Mouse (Mus musculus) ovary, adult 2 months (tissue): ENCODE results near the gene Itln1. TPM values are rescaled to one million over a fixed set of nuclear protein-coding genes. Genes with fewer than 3 reads are reported as not detected.

Experiments used
- polyA plus RNA-seq: library from polyadenylated mRNA; depleted of rRNA; stranded (reverse); fragments of >200 nt; gene quantifications from 2 replicates; pipeline ENCODE4 v1.2.3, GENCODE M21; 2012; rRNA removed

Itln1 gene
- polyA plus RNA-seq = 0.96 and 2.1 TPM in 2 replicates

DNA sequence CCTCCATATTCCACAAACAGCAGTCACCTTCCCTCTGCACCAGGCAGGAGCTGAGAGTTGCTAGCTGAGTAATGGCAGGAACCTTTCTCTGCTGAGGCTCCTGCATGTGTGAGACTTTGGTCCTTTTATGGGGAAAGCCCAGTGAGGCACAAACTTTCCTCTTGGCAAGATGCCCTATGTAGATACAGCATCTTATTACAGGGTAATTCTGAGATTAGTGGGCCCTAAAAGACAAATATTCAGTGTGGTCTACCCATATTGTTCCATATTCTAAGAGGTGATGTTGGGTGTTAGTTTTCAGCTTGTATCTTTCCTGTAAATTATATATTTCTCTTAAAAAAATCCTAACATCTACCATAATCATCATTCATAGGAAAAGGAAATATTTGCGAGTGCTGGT lies at the start of gene Itln1:
Gene Itln1, minus strand, starts transcription at position 101 of the 400 bp plus-strand sequence.

DNA sequence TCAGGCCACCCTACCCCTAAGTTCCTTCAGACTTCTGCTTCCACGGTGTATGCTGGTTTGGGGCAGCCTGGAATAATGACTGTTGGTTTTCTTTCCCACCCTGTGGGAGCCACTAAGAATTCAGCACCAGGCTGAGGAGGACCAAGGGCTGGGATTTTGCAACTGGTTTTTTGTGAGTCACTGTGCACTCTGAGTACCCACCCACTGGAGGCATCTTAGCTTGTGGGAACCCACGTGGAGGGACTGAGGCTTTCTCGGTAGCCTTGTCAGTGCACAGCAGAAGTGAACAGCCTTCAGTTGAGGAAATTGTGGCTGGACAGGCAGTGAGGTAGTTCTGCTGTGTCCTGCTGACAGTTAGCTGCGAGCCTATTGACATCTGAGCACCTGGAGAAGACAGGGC lies 23.8 kb upstream of the Itln1 start, which contains the start of gene Cd244a:
Gene Cd244a, plus strand, starts transcription at position 296 of the 400 bp plus-strand sequence.

DNA sequence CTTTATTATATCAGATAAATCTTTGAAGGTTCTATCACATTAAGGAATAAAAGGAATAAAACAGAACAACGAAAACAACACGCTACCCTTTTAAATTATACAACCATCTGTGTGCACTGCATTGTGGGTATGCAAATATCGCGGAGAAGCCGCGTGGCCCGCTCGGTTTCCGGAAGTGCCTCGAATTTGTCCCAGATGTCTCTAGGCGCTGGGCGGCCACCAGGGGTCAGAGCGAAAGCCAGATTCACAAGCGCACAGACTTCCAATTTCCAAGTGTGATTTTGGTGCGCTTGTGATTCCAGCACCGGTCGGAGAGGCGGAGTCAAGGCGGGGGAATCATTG lies 31.9 kb downstream of the Itln1 start, which contains the start of gene Alyref2:
Gene Alyref2, plus strand, starts transcription at position 229 of the 342 bp plus-strand sequence.

Other genes with a start within 250 kb of the Itln1 start
- gene Usp21, start 247.3 kb downstream of the Itln1 start, polyA plus RNA-seq = 70.8 and 77.9 TPM in 2 replicates
- gene Ufc1, start 240.3 kb downstream of the Itln1 start, polyA plus RNA-seq = 12.1 and 13.5 TPM in 2 replicates
- gene Dedd, start 206.1 kb downstream of the Itln1 start, polyA plus RNA-seq = 41.8 and 54.8 TPM in 2 replicates
- 46.4 and 55.9 TPM in 2 replicates for gene Nit1, start 189.6 kb downstream of the Itln1 start, polyA plus RNA-seq
- 7.0 and 13.1 TPM in 2 replicates for gene Pfdn2, start 189.6 kb downstream of the Itln1 start, polyA plus RNA-seq
- gene Klhdc9, start 174.5 kb downstream of the Itln1 start, polyA plus RNA-seq = 4.5 and 5.9 TPM in 2 replicates
- gene Nectin4, start 165.2 kb downstream of the Itln1 start, polyA plus RNA-seq = 4.7 and 5.7 TPM in 2 replicates
- 2.8 TPM in 2 replicates for gene Arhgap30, start 146.3 kb downstream of the Itln1 start, polyA plus RNA-seq
- 142 and 162 TPM in 2 replicates for gene Usf1, start 124.0 kb downstream of the Itln1 start, polyA plus RNA-seq
- gene Tstd1, start 116.4 kb downstream of the Itln1 start, polyA plus RNA-seq = 0.76 and 1.2 TPM in 2 replicates
- gene F11r, start 97.8 kb downstream of the Itln1 start, polyA plus RNA-seq = 63.7 and 67.6 TPM in 2 replicates
- 5.7 and 6.1 TPM in 2 replicates for gene Alyref2, start 31.8 kb downstream of the Itln1 start, polyA plus RNA-seq
- gene Cd244a, start 23.9 kb upstream of the Itln1 start, polyA plus RNA-seq = 0.40 and 0.47 TPM in 2 replicates
- gene Ly9, start 72.1 kb upstream of the Itln1 start, polyA plus RNA-seq = 1.4 and 1.8 TPM in 2 replicates
- gene Slamf7, start 117.7 kb upstream of the Itln1 start, polyA plus RNA-seq = 0.86 and 0.90 TPM in 2 replicates
- gene Cd48, start 146.7 kb upstream of the Itln1 start, polyA plus RNA-seq = 2.7 and 4.0 TPM in 2 replicates
- gene Slamf1, start 231.8 kb upstream of the Itln1 start, polyA plus RNA-seq = 0.07 TPM in 1 of 2 replicates, not detected in the other